Mouse (Mus musculus) right cerebral cortex, postnatal 36 days (tissue): ENCODE results near the gene Plce1.
"Not testable (repeated sequence)": the region's sequence is repeated elsewhere in the genome, so short reads cannot be mapped to it uniquely, and the experiment has no call there.

Experiments
- DNase-seq, 2 experiments: peaks; one replicate each; pipeline ENCODE4 v3.0.0; 2022; ENCODE audit warnings: low spot score in 2 of 2, mixed read lengths in 1 of 2

The Plce1 gene

DNA sequence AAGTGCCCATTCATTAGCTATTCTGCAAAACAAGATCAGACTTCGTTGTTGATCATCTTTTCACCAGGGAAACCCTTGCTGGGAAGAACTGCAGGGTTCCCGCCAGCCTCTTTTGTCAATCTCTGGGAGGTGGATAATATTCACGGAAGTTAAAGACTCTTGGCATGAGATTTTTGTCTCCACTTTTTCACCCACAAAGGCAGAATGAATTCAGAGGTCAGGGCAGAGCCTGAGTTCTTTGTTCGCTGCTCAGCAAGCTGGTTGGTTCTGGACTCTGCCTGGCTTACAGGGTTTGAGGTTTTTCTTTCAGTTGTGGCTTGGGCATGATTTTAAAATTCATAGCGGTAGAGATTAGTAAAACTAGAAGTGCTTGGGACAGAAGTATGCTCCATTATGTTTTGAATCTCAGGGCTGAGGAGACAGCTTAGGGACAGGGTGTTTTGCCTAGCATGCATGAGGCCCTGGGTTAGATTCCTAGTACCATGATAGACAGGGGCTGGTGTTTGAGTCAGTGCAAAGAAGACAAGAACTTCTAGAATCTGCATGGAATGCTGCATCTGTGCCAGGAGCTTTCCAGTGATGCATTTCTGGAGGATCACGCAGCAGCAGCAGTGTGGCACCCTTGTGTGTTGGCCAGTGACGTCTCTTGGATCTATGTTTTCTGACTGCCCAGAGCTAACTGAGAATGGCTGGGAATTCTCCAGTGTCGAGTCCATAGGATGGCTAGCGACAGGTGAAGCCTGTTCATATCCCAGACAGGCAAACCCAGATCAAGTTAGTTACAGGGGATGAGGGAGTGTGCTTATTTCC is 7.4 kb downstream of the Plce1 start:
- DNase-seq = no peak

DNA sequence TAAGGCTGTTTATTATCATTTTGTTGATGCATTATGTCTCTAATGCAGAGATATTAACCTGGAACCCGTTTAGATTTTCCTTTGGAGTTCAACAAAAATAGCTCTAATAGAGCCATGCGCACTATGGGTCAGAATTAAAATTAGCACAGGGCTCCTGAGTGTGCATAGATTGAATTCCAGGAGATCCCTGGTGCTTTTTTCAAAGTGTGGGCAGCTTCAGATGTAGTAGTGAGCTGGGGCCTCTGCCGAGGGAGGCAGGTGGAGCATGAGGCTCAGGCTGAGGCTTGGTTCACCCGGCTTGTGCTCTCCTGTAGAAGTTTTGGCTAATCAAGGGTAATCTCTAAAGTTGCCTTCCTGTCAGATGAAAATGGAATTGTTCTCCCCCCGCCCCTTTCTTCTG is 17.3 kb downstream of the Plce1 start:
- no peak for DNase-seq

DNA sequence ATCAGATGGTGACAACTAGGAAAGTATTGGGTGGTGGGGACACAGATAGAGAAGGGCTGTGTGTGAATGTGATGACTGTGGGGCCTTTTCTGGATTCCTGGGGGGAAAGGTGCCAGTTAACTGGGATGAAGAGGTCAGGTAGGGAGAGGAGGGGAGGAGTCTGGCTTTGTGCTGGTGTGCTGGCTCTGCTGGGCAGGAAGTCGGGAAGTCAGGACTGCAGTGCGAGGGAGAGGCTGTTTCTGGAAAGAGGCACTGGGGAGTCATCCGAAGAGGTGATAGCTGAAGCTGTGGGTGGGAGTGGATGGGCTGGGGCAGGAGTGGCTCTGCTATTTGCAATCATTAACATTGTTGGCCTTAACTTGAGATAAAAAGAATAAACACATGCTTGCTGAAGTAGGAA is 23.7 kb downstream of the Plce1 start:
- no peak for DNase-seq

DNA sequence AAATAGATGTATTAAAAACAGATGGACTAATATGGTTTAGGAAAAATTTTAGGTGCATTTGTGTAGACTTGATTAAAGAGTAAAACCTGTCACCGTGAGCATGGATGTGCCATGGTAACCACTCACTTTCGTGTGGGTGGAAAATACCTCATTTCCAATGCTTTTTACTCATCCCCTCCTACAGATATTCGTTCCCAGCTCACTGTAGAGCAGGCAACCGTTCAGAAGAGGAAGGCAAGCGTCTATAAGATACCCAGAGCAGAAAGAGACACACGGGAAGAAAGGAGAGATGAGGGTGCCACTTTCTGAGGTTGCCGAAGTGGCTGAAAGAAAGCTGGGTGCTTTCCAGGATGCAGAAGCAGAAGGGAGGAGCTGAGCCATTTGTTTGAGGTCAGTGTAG is 25.2 kb downstream of the Plce1 start:
- peak in 1 of 2 experiments; percentile 20 for DNase-seq

DNA sequence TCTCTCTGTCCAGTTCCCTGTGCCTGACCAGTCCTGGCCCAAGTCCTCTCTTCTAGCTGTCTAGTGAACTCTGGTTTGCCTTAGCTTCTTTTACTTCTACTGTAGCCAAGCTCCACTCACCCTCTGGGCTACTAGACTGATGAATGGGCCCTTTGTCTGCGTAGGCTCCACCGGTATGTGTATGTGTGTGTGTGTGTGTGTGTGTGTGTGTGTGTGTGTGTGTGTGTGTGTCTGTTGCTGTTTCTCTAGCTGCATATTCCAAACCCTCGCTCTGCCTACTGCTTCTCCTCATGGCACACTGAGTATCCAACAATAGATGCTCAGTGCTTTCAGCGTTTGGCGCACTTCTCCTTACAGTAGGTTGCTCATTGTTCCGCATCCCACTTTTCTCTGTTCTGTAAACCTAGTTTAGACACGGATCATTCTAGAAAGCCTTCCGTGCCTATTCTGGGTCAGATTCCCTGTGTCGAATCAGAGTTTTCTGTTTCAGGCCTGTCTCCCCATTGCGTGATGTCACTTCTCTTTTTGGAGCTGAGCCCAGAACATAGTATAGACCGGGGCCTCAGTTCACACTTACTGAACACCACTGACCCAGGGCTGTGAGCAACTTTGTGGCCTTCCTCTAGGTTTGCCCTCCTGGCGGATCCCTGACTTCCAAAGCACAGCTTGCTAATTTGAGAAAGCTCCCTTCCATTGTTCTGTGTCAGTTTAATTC is 26.5 kb downstream of the Plce1 start:
- peak; percentile 32 to 34 for DNase-seq

DNA sequence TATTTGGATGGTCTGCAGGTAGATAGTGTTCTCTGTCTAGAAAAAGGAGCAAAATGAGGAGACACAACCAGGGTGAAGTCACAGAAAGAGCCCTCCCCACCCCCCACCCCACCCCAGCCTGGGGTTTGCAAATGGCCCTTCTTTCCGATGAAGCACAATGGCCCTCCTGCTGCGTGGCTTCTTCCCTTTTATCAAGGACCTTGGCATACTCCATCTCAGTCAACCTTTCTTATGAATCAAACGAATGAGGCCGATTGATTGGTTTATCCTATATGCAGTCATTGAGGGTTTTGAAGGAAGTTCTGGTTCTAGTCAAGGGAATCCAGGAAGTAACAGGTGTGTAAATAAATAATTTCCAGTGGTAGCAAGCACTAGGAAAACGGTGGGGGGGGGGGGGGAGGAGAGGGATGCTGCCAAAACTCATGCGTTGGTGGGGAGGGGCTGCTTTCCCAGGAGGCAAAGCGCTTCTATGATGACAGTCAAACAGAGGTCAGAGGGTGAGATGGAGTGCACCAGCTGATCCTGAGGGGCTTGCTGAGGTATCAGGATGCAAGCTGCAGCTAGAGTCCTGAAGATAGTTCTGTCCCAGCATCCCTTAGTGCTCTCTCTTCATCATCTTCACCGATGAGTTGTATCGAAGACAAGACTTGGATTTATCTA is 27.2 kb downstream of the Plce1 start:
- no peak for DNase-seq

DNA sequence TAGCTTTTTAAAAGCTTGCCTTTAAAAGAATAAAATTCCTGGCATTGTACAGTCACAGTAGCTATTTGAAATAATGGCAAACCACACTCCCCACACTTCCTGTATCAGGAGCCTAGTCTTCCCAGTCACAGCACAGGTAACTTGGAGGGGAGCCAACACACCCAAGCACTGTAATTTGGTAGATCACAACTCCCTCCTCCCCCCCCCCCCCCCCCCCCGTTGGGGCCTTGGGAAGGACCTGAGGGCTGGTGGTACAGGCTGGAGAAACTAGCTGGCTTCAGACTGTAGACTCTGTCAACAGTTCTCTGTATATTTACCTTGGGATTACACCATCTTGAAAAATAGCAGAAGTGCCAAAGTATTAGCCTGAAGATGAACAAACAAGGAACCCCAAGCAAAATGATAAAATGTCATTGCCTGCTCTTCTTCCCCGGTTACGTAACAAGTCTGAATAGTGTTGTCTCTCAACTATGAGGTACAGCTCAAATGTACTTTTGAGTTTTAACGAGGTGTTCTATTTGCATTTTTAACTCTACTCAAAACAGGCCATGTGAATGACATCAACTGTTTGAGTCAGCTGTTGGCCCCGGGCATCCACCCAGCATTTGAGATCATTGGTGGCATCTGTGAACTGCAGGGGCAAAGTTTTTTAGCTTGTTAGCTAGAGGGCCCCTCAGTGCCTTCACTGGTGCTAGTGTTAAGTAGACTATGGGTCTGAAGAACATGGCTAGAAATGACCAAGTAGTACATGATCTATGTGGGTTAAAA is 33.7 kb downstream of the Plce1 start:
- DNase-seq = no peak

GRCm38 (mm10) chr19:38526855-38527254 is 45.9 kb downstream of the Plce1 start:
- no peak for DNase-seq

DNA sequence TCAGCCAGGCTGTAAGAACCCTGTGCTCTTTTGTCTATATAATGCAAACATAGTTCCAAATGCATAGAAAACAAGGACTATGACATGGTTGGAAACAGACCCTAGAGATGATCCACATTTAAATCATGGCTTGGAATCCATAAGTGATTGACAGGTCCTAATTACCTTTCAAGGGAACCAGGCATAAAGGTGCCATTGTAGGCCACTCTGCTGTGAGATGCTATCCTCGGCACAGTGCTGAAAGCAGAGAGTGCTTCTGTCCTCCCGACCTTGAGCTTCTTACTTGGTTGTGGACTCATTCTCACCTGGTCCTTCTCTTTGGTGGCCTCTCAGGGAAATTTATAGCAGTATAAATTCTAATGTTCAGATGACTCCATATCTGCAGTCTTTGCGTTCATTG is 46.6 kb downstream of the Plce1 start:
- no peak for DNase-seq

DNA sequence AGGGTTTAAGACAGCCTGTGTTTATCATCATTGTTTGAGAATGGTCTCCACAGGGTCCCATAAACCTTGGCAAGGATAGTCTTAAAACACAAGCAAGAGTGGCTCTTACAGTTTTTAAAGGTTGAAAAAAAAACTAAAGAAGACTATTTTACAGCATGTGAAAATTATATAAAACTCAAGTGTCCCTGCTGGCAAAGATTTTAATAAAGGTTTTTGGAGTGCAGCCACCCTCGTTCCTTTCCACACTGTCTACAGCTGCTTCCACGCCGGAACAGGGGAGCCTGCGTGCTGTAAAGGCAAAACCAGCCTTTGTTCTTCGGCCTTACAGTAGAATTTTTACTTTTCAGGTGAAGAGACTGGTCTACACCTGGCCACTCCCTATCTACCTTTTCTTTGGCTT is 52.3 kb downstream of the Plce1 start:
- DNase-seq = no peak

DNA sequence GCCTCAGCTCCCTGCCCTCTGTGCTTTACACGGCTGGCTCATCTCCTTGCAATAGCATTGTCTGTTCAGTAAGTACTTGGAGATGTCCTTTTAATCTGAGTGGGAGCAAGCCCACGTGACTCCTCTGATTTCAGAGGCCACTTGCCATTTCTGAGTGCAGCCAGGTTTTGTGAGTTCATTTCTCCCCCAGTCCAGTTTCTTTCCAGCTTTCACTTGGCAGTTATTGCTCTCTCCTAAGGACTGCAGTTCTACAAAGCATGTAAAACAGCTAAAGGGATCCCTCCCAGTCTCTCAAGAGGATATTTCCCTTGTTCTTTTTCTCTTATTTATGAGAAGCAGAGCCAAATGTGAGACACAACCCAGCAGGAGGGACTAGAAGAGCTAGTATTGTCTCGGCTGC is 58.4 kb downstream of the Plce1 start:
- DNase-seq = no peak

DNA sequence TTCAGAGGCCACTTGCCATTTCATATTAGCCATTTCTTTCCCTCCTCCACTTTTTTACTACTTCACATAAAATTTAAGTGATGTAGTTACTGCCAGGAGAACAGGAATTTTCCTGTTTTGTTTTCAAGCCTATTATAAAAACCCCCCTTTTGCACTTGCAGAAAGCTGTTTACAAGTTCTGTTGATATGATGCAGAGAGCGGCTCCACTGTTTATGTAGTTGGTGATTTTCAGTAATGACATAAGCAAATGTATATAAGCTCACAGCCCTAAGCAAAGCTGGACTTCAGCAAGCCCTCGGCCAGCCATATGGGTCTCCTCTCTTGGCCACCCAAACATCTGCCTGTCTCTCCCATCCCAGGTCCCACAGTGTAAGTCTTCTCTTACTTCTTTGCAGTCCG is 59.6 kb downstream of the Plce1 start:
- DNase-seq = no peak

- DNase-seq = no peak
These were observed 68.7 kb downstream of the Plce1 start for GRCm38 (mm10) chr19:38549487-38550058.

GRCm38 (mm10) chr19:38553551-38553950 is 72.6 kb downstream of the Plce1 start:
- DNase-seq = no peak

GRCm38 (mm10) chr19:38555399-38555798 is 74.5 kb downstream of the Plce1 start:
- DNase-seq = no peak

DNA sequence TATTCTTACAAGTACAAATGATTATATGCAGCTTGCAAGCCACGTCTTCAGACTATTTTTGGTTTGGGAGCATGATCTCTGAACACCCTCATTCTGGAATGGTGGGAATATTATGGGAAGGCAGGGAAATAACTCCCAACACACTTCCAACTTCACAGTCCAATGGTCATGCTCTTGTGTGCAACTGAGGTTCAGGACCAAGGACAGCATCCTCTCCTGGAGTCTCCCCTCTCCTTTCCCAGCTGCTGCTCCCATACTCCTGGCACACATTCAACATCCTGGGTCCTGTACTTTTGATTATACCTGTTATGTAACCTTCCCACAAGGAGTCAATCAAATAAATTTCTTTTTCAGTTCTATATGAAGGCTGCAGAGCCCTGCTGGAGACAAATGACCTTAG is 77.9 kb downstream of the Plce1 start:
- no peak for DNase-seq

DNA sequence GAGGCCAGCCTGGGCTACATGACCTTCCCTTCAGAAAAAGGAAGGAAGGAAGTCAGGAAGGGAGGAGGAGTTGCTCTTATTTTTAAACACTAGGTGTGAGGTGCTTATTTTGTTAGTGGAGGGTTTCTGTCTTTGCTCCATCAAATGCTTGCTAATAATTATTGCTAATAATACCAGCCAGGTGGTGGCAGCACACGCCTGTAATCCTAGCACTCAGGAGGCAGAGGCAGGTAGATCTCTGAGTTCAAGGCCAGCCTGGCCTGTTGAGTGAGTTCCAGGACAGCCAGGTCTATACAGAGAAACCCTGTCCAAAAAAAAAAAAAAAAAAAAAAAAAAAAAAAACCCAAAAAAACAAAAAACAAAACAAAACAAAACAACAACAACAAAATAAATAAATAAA is 81.0 kb downstream of the Plce1 start:
- not testable (repeated sequence) for DNase-seq

DNA sequence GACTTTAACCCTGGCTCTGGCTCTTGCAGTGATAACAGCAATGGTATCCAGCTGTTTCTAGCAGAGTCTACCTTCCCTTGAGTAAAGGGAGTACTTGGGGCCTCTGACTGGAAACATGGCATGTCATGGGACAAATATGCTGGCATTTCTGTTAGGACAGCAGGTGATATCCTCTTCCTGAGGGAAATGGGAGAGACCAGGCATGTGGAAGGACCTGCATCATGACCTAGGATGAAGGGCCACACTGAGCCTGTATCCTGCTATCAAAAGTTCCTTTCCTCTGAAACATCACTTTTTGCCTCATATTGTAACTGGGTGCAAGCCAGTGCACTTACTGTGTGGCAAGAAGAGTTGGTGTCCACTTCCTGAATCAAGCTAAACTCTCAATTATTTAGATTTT is 85.2 kb downstream of the Plce1 start:
- no peak for DNase-seq

GRCm38 (mm10) chr19:38566752-38567151 is 85.8 kb downstream of the Plce1 start:
- no peak for DNase-seq

DNA sequence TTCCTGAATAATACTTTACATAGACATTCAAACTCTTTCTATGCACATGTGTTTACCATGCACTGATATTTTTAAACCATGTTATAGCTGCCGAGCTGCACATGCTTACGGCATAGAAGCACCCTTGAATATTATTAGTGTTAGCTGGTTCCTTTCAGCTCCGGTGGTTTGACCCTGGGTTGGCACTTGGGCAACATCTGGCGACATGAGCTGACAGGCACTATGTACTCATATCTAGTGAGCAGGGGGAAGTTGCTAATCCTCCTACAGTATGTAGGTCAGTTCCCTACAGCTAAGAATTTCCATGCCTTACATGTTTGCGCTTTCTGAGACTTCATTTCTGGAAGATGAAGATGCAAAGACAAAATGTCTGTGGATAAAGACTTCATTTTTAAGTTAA is 86.4 kb downstream of the Plce1 start:
- no peak for DNase-seq

DNA sequence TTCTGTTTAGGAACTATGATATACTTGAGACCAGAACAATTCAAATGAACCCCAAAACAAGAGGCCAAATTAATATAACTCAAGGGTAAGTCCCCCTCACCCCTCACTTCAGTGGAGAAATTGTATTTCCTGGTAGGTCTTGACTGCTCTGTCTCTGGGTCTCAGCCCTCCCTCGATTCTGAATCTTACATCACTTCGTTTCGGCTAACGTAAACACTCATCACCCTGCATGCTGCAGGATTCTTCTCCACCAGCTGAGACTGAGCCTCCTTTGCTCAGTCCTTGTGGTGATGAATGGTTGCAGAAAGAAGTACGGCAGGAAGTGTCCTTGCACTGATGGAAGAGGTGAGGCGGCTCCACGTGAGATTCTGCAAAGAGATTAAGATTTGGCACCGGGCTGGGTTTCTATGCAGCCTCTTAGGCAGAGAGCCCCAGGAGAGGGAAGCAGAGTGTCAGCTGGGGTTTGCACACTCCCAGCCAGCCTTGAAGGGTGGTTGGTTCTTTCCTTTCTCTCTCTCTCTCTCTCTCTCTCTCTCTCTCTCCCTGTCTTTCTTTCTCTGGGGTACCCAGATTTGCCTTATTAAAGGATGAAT is 97.7 kb downstream of the Plce1 start:
- no peak for DNase-seq
